Mouse (Mus musculus) hindbrain, embryonic 11.5 days (tissue): ENCODE results near the gene Rundc1. TPM values are rescaled to one million over a fixed set of nuclear protein-coding genes. Genes with fewer than 3 reads are reported as not detected.

Experiments used
- polyA plus RNA-seq: library from polyadenylated mRNA; unstranded; fragments of >200 nt; fragmentation: Nextera tagmentation; extraction: Ambion mirVana; gene quantifications from 2 replicates; pipeline ENCODE4 v1.2.1, GENCODE M21; 2014

Rundc1 gene
- polyA plus RNA-seq, 1 experiment from 2014 or later, result 14.2 TPM

Other genes starting within 250 kb of the Rundc1 start
- gene Ccr10, start 249.6 kb upstream of the Rundc1 start, polyA plus RNA-seq, result 0.19 TPM in 1 of 2 replicates, not detected in the other
- 11.1 and 11.5 TPM in 2 replicates for gene Ezh1, start 198.6 kb upstream of the Rundc1 start, polyA plus RNA-seq
- 63.0 and 71.9 TPM in 2 replicates for gene Ramp2, start 179.1 kb upstream of the Rundc1 start, polyA plus RNA-seq
- gene Vps25, start 171.4 kb upstream of the Rundc1 start, polyA plus RNA-seq, result 117 and 119 TPM in 2 replicates
- 5.2 and 6.0 TPM in 2 replicates for gene Wnk4, start 164.5 kb upstream of the Rundc1 start, polyA plus RNA-seq
- 1.3 and 1.7 TPM in 2 replicates for gene Cntd1, start 146.1 kb upstream of the Rundc1 start, polyA plus RNA-seq
- 213 and 217 TPM in 2 replicates for gene Coa3, start 146.0 kb upstream of the Rundc1 start, polyA plus RNA-seq
- 166 and 178 TPM in 2 replicates for gene Becn1, start 122.8 kb upstream of the Rundc1 start, polyA plus RNA-seq
- gene Psme3, start 108.9 kb upstream of the Rundc1 start, polyA plus RNA-seq, result 138 and 143 TPM in 2 replicates
- gene Aoc2, start 100.0 kb upstream of the Rundc1 start, polyA plus RNA-seq, result 1.4 and 1.8 TPM in 2 replicates
- gene Aoc3, start 94.5 kb upstream of the Rundc1 start, polyA plus RNA-seq, result 0.10 TPM in 1 of 2 replicates, not detected in the other
- not detected in 2 replicates for gene G6pc, start 57.5 kb upstream of the Rundc1 start, polyA plus RNA-seq
- gene Aarsd1, start 7.5 kb upstream of the Rundc1 start, polyA plus RNA-seq, result 90.9 and 97.5 TPM in 2 replicates
- 9.3 and 10.3 TPM in 2 replicates for gene Gm27029, start 289 bp upstream of the Rundc1 start, polyA plus RNA-seq
- 3.1 and 3.5 TPM in 2 replicates for gene Ptges3l, start 248 bp downstream of the Rundc1 start, polyA plus RNA-seq
- 387 and 395 TPM in 2 replicates for gene Rpl27, start 17.2 kb downstream of the Rundc1 start, polyA plus RNA-seq
- 4.5 and 5.0 TPM in 2 replicates for gene Ifi35, start 23.3 kb downstream of the Rundc1 start, polyA plus RNA-seq
- 88.0 and 127 TPM in 2 replicates for gene Rnd2, start 39.9 kb downstream of the Rundc1 start, polyA plus RNA-seq
- 74.5 and 89.4 TPM in 2 replicates for gene Vat1, start 41.1 kb downstream of the Rundc1 start, polyA plus RNA-seq
- gene Brca1, start 126.9 kb downstream of the Rundc1 start, polyA plus RNA-seq, result 19.7 and 20.2 TPM in 2 replicates
- 83.0 and 93.1 TPM in 2 replicates for gene Nbr1, start 127.1 kb downstream of the Rundc1 start, polyA plus RNA-seq
- 3.4 and 3.5 TPM in 2 replicates for gene Tmem106a, start 157.2 kb downstream of the Rundc1 start, polyA plus RNA-seq
- not detected in 2 replicates for gene Gm11634, start 174.2 kb downstream of the Rundc1 start, polyA plus RNA-seq
- 34.5 and 35.5 TPM in 2 replicates for gene Rdm1, start 202.1 kb downstream of the Rundc1 start, polyA plus RNA-seq
- 14.1 and 14.2 TPM in 2 replicates for gene Arl4d, start 240.5 kb downstream of the Rundc1 start, polyA plus RNA-seq